Mouse (Mus musculus) intestine, postnatal 0 days (tissue): Measurements from ENCODE around the gene Opcml. TPM values are rescaled to one million over a fixed set of nuclear protein-coding genes. Genes with fewer than 3 reads are reported as not detected.

Experiments
- ATAC-seq: fragments of 200-750 bp; cut with Nextera tagmentation; 2 replicates; pipeline ENCODE4 v1.8.0; 2017; ENCODE audit warnings: mild to moderate bottlenecking, moderate TSS enrichment, moderate library complexity
- H3K27ac ChIP-seq: fragments of 300-500 bp; sonication (generic); 2 replicates; pipeline ENCODE4 v1.5.1; 2014; ENCODE audit warnings: mild to moderate bottlenecking, low read depth, low read length, moderate library complexity
- H3K27me3 ChIP-seq: fragments of 300-500 bp; sonication (generic); replicated peaks from 2 replicates; pipeline ENCODE4 v1.6.1; 2014; ENCODE audit warnings: low read length, mixed read lengths; ENCODE audit not compliant: control insufficient read depth, insufficient read depth
- H3K36me3 ChIP-seq: fragments of 300-500 bp; sonication (generic); 2 replicates; pipeline ENCODE4 v1.6.1; 2014; ENCODE audit warnings: mild to moderate bottlenecking, moderate library complexity; ENCODE audit not compliant: control insufficient read depth, insufficient read depth
- H3K4me1 ChIP-seq: fragments of 300-500 bp; sonication (generic); replicated peaks from 2 replicates; pipeline ENCODE4 v1.6.1; 2014; ENCODE audit warnings: antibody characterized with exemption, low read length, mixed read lengths; ENCODE audit not compliant: control insufficient read depth, insufficient read depth
- H3K4me2 ChIP-seq: fragments of 300-500 bp; sonication (generic); replicated peaks from 2 replicates; pipeline ENCODE4 v1.6.1; 2014; ENCODE audit warnings: low read depth, mild to moderate bottlenecking, moderate library complexity
- H3K4me3 ChIP-seq: fragments of 300-500 bp; sonication (generic); 2 replicates; pipeline ENCODE4 v1.5.1; 2014; ENCODE audit warnings: low read depth, low read length
- H3K9ac ChIP-seq: fragments of 300-500 bp; sonication (generic); 2 replicates; pipeline ENCODE4 v1.6.1; 2014; ENCODE audit warnings: mild to moderate bottlenecking, low read depth, low read length
- H3K9me3 ChIP-seq: fragments of 300-500 bp; sonication (generic); 2 replicates; pipeline ENCODE4 v1.6.1; 2016; ENCODE audit warnings: mixed run types; ENCODE audit not compliant: control insufficient read depth
- CTCF ChIP-seq: sonication (generic); IDR thresholded peaks from 2 replicates; pipeline ENCODE4 v1.5.1; 2016; ENCODE audit warnings: low read depth, mild to moderate bottlenecking, control low read depth, antibody characterized with exemption, moderate library complexity
- WGBS: fragments of 180-500 bp; shearing (Covaris S2); extraction: QIAGEN DNeasy Blood & Tissue Kit; methylation state at CpG from one replicate; pipeline ENCODE4 v1.1.7; 2014; 5-methylcytosine and 5-hydroxymethylcytosine counted together
- polyA plus RNA-seq: library from polyadenylated mRNA; unstranded; fragments of >200 nt; fragmentation: Nextera tagmentation; extraction: Ambion mirVana; gene quantifications from 2 replicates; pipeline ENCODE4 v1.2.1, GENCODE M21; 2015

Opcml gene
- polyA plus RNA-seq, 1 experiment from 2014 or later, result 1.7 TPM

GRCm38 (mm10) chr9:28439433-28440191 is 649.0 kb downstream of the Opcml start:
- H3K27me3 ChIP-seq, result no peaks in the 10 kb centered on the region
- H3K27ac ChIP-seq, result no peak overlapping the region
- no peak overlapping the region for H3K4me2 ChIP-seq
- H3K4me1 ChIP-seq, result no peaks in the 10 kb centered on the region
- no peaks in the 10 kb centered on the region for H3K9me3 ChIP-seq
- 67% methylated on average over 5 of the region's 5 CpGs for WGBS
- no peak for TF ChIP-seq CTCF
- H3K36me3 ChIP-seq, result no peaks in the 10 kb centered on the region
- no peak overlapping the region for H3K4me3 ChIP-seq
- ATAC-seq, result no peak
- no peak overlapping the region for H3K9ac ChIP-seq

GRCm38 (mm10) chr9:28440192-28440795 is 649.7 kb downstream of the Opcml start:
- Histone ChIP-seq H3K4me2 (no peak overlapping the region), H3K36me3 (no peaks in the 10 kb centered on the region), H3K9me3 (no peaks in the 10 kb centered on the region), H3K4me3 (no peak overlapping the region), H3K27ac (no peak overlapping the region), H3K9ac (no peak overlapping the region), H3K4me1 (no peaks in the 10 kb centered on the region), H3K27me3 (no peaks in the 10 kb centered on the region)
- no peak for TF ChIP-seq CTCF
- no peak for ATAC-seq
- 83% methylated on average over 3 of the region's 3 CpGs for WGBS

- Histone ChIP-seq H3K4me1 (no peaks in the 10 kb centered on the region), H3K4me2 (no peak overlapping the region), H3K36me3 (no peaks in the 10 kb centered on the region), H3K9ac (no peak overlapping the region), H3K4me3 (no peak overlapping the region), H3K27me3 (no peaks in the 10 kb centered on the region), H3K27ac (no peak overlapping the region), H3K9me3 (no peaks in the 10 kb centered on the region)
- no peak for ATAC-seq
- no peak for TF ChIP-seq CTCF
- WGBS, result 76% methylated on average over 3 of the region's 3 CpGs
Observed at GRCm38 (mm10) chr9:28444485-28444884, 653.9 kb downstream of the Opcml start.

GRCm38 (mm10) chr9:28444972-28445371 is 654.4 kb downstream of the Opcml start:
- H3K27ac ChIP-seq, result no peak overlapping the region
- H3K9me3 ChIP-seq, result no peaks in the 10 kb centered on the region
- no peaks in the 10 kb centered on the region for H3K4me1 ChIP-seq
- H3K4me2 ChIP-seq, result no peak overlapping the region
- H3K27me3 ChIP-seq, result no peaks in the 10 kb centered on the region
- no peak for TF ChIP-seq CTCF
- no peak overlapping the region for H3K4me3 ChIP-seq
- H3K9ac ChIP-seq, result no peak overlapping the region
- H3K36me3 ChIP-seq, result no peaks in the 10 kb centered on the region
- 69% methylated on average over 8 of the region's 8 CpGs for WGBS
- no peak for ATAC-seq

- Histone ChIP-seq H3K9me3 (no peaks in the 10 kb centered on the region), H3K4me3 (no peak overlapping the region), H3K27me3 (no peaks in the 10 kb centered on the region), H3K9ac (no peak overlapping the region), H3K4me1 (no peaks in the 10 kb centered on the region), H3K4me2 (no peak overlapping the region), H3K36me3 (no peaks in the 10 kb centered on the region), H3K27ac (no peak overlapping the region)
- TF ChIP-seq CTCF, result no peak
- no peak for ATAC-seq
- WGBS, result 97% methylated on average over 1 of the region's 1 CpGs
Observed at GRCm38 (mm10) chr9:28445863-28446262, 655.3 kb downstream of the Opcml start.

GRCm38 (mm10) chr9:28446278-28447064 is 655.9 kb downstream of the Opcml start:
- H3K4me2 ChIP-seq, result no peak overlapping the region
- no peaks in the 10 kb centered on the region for H3K9me3 ChIP-seq
- no peaks in the 10 kb centered on the region for H3K27me3 ChIP-seq
- TF ChIP-seq CTCF, result no peak
- WGBS, result 83% methylated on average over 4 of the region's 4 CpGs
- H3K4me3 ChIP-seq, result no peak overlapping the region
- H3K9ac ChIP-seq, result no peak overlapping the region
- H3K4me1 ChIP-seq, result no peaks in the 10 kb centered on the region
- ATAC-seq, result no peak
- no peaks in the 10 kb centered on the region for H3K36me3 ChIP-seq
- H3K27ac ChIP-seq, result no peak overlapping the region
